Mouse (Mus musculus): Measurements from ENCODE around the gene 4930402H24Rik.

- no peak for TF ChIP-seq GATA1 (IDR thresholded peaks at IDR 0.05; ENCODE audit: borderline replicate concordance, low read length)
- TF ChIP-seq FLI1 (IDR thresholded peaks at IDR 0.05; ENCODE audit: low read length) = no peak
Measured at GRCm38 (mm10) chr2:130877376-130877775, 28.8 kb downstream of the 4930402H24Rik start.
